Mouse (Mus musculus) left cerebral cortex, adult 18-20 months (tissue): ENCODE results near the gene Lgr4. TPM values are rescaled to one million over a fixed set of nuclear protein-coding genes. Genes with fewer than 3 reads are reported as not detected.

Source experiments
- DNase-seq, 2 experiments: peaks; one replicate each; pipeline ENCODE4 v3.0.0; 2021 to 2022; ENCODE audit warnings: low spot score in 2 of 2, mixed read lengths in 1 of 2
- total RNA-seq, 2 experiments: library from RNA; stranded (reverse); gene quantifications; 2 replicates each; pipeline ENCODE4 v1.2.3; 2021

Gene Lgr4
- total RNA-seq, 2 experiments from 2014 or later, result 24.9 to 26.6 TPM

- DNase-seq, result no peak
These were observed 57.4 kb downstream of the Lgr4 start for GRCm38 (mm10) chr2:109974807-109975206.

- no peak for DNase-seq
These were observed 58.7 kb downstream of the Lgr4 start for GRCm38 (mm10) chr2:109976181-109976580.

GRCm38 (mm10) chr2:109977322-109977721 lies 59.9 kb downstream of the Lgr4 start:
- DNase-seq, result no peak

GRCm38 (mm10) chr2:109979209-109979608 lies 61.8 kb downstream of the Lgr4 start:
- DNase-seq, result no peak

GRCm38 (mm10) chr2:109983435-109983834 lies 66.0 kb downstream of the Lgr4 start:
- no peak for DNase-seq

- DNase-seq, result no peak
These were observed 67.5 kb downstream of the Lgr4 start for GRCm38 (mm10) chr2:109984930-109985329.

- DNase-seq, result no peak
These were observed 68.1 kb downstream of the Lgr4 start for GRCm38 (mm10) chr2:109985560-109985959.

GRCm38 (mm10) chr2:109986036-109986785 lies 68.8 kb downstream of the Lgr4 start:
- no peak for DNase-seq

- DNase-seq, result no peak
These were observed 70.5 kb downstream of the Lgr4 start for GRCm38 (mm10) chr2:109987946-109988345.

GRCm38 (mm10) chr2:109989196-109989595 lies 71.7 kb downstream of the Lgr4 start:
- no peak for DNase-seq

- DNase-seq, result no peak
These were observed 72.4 kb downstream of the Lgr4 start for GRCm38 (mm10) chr2:109989679-109990473.

- no peak for DNase-seq
These were observed 74.3 kb downstream of the Lgr4 start for GRCm38 (mm10) chr2:109991754-109992153.

- DNase-seq, result no peak
These were observed 75.1 kb downstream of the Lgr4 start for GRCm38 (mm10) chr2:109992448-109993073.

- DNase-seq, result no peak
These were observed 76.0 kb downstream of the Lgr4 start for GRCm38 (mm10) chr2:109993404-109993803.

- DNase-seq, result no peak
These were observed 77.6 kb downstream of the Lgr4 start for GRCm38 (mm10) chr2:109995061-109995460.

- no peak for DNase-seq
These were observed 79.0 kb downstream of the Lgr4 start for GRCm38 (mm10) chr2:109996411-109996810.

GRCm38 (mm10) chr2:110004668-110005067 lies 87.2 kb downstream of the Lgr4 start:
- DNase-seq, result no peak

- no peak for DNase-seq
These were observed 87.7 kb downstream of the Lgr4 start for GRCm38 (mm10) chr2:110005164-110005563.

- DNase-seq, result no peak
These were observed 88.3 kb downstream of the Lgr4 start for GRCm38 (mm10) chr2:110005596-110006239.

GRCm38 (mm10) chr2:110007423-110008267 lies 90.2 kb downstream of the Lgr4 start:
- DNase-seq, result no peak

- no peak for DNase-seq
These were observed 92.0 kb downstream of the Lgr4 start for GRCm38 (mm10) chr2:110009449-110009848.
